8 mouse cellular contexts compared by ENCODE assay signal in the genomic region with DNA sequence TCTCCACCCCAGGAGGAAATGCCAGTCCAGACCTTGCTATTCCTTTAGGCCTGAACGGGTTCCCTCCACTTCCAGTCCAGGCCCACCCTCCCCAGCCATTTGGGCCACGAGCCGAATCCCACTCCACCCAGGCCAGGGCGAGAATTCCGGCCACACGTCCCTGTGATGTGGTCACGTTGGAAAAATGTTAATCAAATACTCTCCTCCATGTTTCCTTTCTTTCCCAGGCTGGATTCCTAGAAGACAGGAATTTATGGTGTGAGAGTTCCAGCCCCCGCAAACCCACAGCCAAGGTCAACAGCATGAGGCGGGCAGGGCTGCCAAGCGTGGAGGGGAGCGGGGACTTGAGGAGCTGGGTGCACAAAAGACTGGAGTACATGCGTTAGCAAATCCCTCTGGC. TPM values are rescaled to one million over a fixed set of nuclear protein-coding genes. Genes with fewer than 3 reads are reported as not detected.
DNase-seq lines count a peak whose midpoint lies in the region.

No protein-coding gene starts in this region.

- DNase-seq in urinary bladder, postnatal 14 days (ENCODE audit: low spot score) = peak; percentile 43
- no peak for DNase-seq in urinary bladder, adult 2 months (ENCODE audit: low spot score)
- DNase-seq in heart, postnatal 10 days = peak; percentile 74 to 79
- DNase-seq in kidney, postnatal 4 days = peak; percentile 77 to 86
- DNase-seq in spleen, adult 12 weeks (ENCODE audit: low spot score) = no peak
- DNase-seq in spleen, postnatal 10 days (ENCODE audit: low spot score in 2 of 2) = no peak
- no peak for DNase-seq in thymus, postnatal 36 days
- no peak for DNase-seq in embryo, embryonic 10 days (ENCODE audit: low spot score)

- intact Hi-C loops in heart, postnatal 10 days (cut with DNase I) = no loop called here

RNA-seq across cellular contexts. Expression of a gene that starts 25.4 kb away (rescaled TPM):
- 75.6 and 76.3 TPM in 2 replicates for polyA plus RNA-seq in urinary bladder, adult 2 months (2012; rRNA removed)
- 100 to 1,000 TPM; 610 to 981 TPM for total RNA-seq in heart, postnatal 10 days (2021)

Comparison
In these comparisons a context has a peak if more than half of its experiments do, and no peak if none do; other contexts are left out.
1. DNase-seq: peak in urinary bladder, postnatal 14 days (single experiment), heart, postnatal 10 days (2 of 2) and kidney, postnatal 4 days (2 of 2); none in urinary bladder, adult 2 months (single experiment), spleen, adult 12 weeks (single experiment), spleen, postnatal 10 days (0 of 2), thymus, postnatal 36 days (0 of 2) and embryo, embryonic 10 days (single experiment).